Mouse (Mus musculus) activated CD4-positive, CD25-positive, alpha-beta regulatory T cell, adult 4 months (primary cell): ENCODE measurements at regions not wholly inside any gene's neighbourhood (a gene's known extent, or its start where the extent isn't known, plus 50 kb on each side); places are given as distances from the start of the nearest gene placed in this dataset.
A peak's percentile ranks its signal among the peaks of the same experiment; 100 is the strongest.

ENCODE experiments used
- ATAC-seq: one replicate; pipeline ENCODE4 v1.8.0; 2017

DNA sequence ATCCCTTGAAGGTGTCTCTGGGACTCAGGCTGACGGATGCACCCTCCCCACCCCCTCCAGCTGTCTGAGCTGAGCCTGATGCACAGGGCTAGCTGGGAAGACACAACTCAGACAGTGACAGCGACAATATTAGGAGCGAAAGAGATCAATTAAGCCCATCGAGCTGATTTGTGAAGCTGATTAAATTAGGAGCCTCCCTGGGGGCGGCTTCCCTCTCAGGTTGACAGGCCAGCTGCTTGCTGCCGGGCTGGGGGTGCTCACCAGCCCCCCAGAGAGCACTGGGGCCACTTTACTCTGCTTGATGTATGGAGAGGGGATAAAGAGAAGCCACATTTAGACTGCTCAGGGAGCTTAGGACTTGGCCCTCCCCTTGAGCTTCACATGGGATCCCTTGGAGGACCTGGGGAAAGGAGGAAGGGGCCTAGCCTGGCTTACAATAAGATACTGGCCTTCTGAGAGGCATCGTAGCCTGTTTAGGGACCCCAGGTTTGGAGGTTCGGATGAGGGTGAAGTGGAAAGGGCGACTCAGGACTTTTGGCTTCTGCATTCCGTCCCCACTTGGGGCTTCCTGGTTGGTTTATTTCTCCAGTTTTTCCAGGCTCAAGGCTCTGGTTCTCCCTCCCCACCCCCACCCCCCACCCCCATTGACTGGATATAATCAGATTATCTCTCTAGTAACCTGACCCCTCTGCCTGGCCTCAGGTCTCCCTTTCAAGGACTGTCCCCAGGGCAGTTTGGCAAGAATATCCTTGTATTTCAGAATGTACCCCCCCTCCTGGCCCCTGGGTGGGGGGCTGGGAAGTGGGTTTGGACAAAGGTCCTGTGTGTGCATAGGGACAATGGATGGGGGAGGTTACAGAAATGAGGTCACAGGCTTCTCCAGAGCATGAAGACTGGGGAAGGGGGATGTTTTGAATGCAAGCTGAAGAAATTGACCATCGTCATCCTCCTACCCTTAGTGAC lies 283.4 kb downstream of the Rps24 start:
- ATAC-seq = no peak

DNA sequence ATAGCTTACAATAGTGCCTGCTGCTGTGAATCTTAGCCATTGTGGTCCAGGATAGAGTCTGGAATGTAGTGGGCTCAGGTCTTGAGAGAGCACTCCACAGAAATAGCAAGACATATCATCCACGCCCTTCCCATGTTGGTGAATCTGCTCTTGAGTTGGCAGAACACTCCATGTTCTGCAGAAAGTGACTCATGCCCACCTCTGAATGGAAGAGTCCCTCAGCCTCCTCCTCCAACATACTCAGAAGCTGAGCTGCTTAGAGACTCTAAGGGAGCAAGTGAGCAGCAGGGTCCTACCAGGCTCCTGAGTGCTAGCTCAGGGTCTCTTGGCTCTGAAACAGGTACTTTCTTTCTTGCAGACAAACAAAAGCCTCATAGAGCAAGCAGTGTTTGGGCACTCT lies 284.7 kb downstream of the Rps24 start:
- no peak for ATAC-seq

DNA sequence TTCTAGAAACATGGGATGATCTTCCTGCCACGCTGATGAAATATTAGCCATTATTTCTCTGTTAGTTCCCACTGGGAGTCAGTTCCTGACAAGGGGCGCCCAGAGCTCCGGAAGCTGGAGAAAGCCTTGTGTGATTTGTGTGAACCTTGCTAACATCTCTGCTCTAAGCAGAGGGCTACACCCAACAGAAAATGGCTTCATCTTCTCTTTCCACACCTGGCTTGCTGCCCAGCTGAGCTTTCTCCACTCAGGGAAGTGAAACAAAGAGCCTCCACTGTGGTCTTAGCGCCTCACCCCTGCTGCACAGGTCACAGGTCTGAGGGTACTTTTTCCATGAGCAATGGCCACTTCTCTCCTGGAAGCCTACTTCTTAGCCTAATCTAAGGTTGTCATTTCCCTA lies 285.2 kb downstream of the Rps24 start:
- ATAC-seq = no peak

DNA sequence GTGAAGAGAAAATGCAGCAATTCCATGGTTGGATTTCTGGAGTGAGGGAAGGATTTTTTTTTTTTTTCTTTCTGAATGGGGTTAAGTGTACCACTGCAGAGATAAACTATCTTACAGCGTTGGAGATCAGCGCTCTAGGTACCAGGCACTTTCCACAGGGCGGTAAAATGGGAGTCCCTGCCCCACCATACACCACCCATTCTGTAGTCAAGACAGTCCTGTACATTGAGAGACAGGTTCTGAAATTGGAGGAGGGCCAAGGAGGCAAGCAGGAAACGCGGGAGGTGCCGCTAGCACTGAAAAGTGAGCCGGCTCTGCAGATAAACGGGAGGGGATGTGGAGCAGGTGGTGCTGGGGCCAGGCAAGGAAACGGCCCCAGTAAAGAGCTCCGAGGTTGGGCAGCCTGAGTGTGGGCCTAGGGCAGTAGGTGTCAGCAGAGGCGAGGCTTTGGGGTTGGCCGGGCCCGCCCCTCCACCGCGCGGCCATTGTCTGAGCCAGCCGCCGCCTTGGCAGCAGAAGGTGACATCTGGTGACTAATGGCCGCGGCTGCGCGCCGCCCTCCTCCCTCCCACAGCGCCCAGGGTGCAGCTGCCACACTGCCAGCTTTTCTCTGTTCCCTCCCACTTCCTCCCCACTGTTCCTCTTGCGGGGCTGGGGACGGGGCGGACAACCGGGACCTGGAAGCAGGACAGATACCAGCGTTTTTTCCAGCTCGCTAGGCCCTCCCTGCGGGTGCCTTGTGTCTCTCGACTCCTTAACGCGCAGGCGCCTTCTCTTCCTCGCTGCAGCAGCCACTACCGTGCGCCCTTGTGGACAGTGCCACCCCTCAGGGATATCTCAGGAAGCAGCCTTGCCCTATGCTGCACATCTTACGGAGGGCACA lies 292.1 kb downstream of the Rps24 start:
- peak; percentile 78 for ATAC-seq

DNA sequence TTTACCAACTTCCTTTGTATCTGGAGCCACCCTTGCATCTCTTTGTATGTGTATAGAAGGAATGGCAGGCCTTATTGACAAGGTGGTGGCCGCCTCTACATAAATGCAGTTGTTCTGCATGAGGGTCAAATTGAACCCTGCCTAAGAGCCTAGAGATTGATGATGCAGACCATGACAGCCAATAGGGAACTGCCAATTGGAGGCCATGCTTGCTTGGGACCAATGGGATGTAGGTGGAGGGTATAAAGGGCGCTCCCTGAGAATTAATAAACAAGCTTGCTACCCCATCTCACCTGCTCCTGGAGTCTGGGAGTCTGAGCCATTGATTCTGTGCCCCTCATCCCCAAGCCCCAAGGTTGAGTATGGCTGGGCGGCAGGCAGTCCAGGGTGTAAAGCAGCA lies 294.7 kb downstream of the Rps24 start:
- no peak for ATAC-seq

DNA sequence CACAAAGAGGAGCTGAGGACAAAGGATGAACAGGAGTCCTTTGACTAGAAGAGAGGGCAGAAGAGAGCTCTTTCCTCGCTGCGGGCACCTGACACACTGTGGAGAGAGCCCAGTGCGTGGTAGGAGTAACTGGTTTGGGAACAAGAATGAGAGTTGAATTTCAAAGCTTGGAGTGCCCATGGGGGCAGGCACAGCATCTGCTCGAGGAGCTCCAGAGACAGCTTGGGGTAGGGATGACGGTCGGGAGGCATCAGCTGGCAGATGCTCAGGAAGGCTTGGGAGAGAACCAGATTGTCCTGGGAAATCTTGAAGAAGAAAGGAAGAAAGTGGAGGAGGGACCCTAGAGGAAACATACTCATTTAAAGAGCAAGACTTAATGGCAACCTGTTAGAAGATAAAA lies 297.0 kb downstream of the Rps24 start:
- no peak for ATAC-seq

DNA sequence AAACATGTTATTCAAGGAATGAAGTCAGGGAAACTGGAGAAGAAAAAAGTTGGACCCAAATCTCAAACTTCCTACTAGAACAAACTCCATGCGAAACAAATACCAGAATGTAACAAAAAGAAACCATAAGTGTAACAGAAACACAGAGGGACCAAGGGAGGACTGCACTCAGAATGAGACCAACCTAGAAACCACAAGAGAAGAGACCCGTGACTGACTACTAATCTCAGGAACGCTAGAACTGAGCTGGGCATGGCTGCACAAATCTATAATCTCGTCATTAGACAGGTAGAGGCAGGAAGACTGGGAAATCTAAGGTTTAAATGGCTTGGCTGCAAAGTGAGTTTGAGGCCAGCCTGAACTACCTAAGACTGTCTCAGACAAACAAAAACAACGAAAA lies 298.5 kb downstream of the Rps24 start:
- ATAC-seq = no peak

DNA sequence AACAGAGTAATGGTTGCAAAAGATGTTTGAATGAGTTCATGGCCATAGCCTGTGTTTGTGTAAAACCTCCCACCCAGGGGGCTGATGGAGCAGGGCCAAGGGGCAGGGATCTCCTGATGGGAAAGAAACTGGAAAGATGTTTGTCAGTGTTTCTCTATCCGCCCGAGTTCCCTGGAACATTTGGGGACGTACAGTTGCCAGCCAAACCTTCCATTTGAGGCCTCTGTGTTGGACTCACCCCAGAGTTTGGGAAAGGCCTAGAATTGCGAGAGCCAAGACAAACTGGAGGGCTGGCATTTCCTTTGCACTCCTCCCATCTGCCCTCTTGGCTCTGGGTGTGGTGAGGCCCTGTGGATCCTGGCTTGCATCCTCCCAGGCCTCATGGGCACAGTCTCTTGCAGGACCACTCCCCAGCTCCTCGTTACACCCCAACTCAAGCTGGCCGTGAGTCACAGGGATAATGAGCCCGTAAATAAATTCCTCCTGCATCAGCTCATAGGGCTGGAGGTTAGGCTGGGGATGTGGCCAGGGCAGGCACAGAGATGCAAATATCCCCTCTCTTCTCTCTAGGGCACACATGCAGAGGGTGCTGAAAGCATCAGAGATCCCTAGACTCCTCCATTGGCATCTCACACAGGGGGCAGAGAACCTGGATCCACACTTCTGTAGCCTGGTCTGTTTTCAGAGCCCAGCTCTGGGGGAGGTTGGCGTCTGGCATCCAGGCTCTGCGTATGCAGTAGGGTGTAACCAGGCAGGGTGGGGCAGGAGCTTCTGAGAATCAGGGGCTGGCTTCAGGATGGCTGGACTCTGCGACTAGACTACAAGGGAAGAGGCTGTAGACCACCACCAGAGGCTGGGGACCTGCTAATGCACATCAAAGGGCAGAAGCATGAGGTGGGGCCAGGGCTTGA lies 306.7 kb downstream of the Rps24 start:
- ATAC-seq = no peak

DNA sequence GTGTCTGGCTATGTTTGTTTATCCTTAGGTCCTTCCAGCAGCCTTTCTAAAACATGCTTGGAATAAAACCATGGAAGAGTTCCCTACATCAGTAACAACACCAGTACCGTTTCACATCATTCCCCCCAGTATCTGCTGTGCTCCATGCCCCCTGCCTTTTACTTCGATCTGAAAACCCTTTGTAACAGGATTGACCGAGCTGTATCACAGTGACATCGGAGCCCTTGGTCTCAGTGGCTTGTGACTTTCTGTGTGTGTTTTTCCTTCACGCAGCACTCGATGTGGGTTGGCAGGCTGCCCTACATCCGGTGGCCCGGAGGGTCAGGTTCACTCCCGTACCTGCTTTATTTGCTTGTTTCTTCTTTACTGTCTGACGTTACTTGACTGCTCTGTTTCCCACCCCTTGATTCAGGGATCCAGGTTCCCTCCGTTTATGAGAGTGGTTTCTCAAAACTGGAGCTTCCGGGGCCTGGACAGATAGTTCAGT lies 307.5 kb downstream of the Rps24 start:
- ATAC-seq = no peak

DNA sequence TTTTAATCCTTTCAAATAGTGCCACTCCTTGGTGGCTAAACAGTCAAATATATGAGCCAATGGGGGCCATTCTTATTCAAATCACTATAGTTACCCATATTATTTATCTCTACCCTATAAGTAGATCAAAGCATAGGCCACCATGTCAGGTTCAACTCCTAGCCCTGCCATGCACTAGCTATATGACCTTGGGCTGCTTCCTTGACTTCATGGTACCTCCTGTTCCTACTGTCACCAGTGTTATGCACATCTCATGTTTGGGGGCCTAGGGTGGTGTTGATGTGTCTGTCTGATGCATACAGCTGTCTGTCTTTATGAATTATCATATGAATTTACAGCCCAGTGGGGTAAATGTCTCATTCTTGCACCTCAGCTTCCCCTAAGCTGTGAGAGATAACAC lies 310.6 kb downstream of the Rps24 start:
- no peak for ATAC-seq

DNA sequence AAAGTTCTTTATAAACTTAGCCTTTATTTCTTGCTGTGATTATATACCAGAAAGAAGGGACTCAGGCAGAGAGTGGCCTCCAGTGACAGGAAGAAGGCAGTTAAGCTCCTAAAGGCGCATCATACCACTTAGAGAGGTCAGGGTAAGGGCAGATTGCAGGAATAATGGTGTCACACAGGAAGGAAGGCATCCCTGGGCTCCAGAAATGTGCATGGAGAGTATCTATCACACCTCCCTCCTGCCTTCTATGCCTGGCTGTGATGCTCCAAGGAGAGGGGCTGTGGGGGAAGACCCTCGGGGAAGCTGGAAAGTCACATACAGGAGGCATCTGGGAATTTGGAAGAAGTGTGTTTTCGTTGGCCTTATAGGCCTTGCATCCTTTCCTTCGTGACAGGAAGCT lies 311.1 kb downstream of the Rps24 start:
- ATAC-seq = no peak

DNA sequence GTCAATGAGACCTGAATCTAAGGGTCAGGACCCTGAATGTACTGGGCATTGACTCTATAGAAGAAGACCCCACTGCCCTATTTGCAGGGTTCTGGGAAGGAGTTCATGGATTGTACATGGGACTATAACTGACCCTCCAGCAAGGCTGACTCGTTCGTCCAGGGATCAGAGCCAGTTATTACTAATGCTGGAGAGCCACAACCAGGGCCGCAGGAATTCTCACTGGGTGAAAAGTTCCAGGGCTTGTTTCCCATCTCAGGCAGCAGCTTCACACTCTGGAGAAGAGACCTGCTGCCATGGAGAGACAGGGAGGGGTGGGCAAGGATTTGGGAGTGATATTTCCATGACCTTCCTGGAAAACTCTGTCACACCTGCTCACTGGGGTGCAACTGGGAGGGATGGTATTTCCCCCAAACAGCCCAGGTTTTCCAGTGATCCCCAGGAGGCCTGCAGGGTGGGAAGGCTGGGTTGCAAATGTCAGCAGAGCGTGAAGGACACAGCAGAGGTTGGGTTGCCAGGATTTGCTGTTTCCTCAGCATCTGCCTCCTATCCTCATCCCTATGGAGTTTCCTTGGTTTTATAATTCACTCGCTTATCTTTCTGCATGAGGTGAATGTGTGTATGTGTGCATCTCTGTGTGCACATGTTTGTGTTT lies 316.2 kb downstream of the Rps24 start:
- no peak for ATAC-seq

DNA sequence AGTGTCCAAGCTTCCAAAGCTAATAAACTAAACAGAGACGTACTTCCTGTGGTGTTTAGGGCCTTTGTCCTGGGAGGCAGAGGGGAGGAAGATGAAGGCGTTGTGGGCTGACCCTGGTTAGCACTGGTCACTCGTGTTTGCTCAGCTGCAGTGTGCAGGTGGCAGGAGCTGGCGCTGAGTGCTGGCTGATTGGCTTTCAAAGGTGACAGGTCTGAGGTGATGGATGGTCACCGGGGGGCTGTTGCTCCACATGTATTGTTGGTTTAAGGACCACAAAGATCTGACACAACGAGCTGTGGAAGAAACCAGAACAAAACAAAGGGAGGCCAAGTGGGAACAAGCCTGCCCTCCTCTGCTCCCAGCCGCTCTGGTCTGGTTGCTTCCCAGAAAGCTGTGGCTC lies 320.1 kb downstream of the Rps24 start:
- no peak for ATAC-seq

DNA sequence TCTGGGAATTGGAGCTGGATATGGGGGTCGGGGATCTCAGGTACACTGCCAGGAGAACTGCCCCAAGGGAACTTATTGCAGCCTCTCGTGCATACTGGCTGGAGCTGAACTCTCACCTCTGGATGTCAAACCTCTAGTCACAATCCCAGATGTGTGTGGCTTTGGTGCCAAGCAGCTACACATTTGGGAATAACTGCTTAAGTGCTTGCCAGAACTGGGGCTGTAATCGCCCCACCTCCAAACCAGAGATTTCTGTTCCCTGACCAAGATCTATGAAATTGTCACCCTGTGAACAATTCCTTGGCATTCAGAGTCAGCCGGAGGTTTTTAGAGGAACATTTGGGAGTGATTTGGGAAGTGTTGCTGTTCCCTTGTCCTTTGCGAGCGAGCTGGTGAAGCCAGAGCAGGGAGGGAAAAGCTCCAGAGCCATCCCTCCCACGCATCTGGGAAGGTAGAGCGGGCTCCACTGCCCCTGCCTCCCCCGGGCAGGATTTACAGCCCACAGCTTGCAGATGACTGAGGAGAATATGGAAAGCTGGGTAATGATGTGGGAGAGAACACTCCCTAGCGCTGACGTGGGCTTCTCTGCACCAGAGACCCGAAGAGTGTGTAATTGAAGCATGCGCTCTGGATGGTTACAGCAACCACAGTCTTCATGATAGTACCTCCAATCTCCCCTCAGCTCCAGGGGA lies 336.1 kb downstream of the Rps24 start:
- ATAC-seq = no peak

DNA sequence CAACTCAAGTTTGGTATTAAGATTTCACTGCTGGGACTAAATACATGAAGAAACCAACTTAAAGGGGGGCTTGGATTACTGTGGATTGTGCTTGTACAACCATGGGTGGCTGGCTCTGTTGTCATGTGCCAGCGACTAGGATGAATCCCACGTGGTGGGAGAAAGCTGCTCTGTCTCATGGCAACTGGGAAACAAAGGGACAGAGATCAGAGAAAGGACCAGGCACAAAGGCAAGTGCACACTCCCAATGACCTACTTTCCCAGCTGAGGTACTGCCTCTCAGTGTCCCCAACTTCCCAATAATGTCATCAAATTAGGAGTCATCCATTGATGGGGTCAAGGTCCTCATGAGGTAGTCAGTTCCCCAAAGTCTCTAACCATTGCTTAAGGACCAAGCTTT lies 337.4 kb downstream of the Rps24 start:
- no peak for ATAC-seq

DNA sequence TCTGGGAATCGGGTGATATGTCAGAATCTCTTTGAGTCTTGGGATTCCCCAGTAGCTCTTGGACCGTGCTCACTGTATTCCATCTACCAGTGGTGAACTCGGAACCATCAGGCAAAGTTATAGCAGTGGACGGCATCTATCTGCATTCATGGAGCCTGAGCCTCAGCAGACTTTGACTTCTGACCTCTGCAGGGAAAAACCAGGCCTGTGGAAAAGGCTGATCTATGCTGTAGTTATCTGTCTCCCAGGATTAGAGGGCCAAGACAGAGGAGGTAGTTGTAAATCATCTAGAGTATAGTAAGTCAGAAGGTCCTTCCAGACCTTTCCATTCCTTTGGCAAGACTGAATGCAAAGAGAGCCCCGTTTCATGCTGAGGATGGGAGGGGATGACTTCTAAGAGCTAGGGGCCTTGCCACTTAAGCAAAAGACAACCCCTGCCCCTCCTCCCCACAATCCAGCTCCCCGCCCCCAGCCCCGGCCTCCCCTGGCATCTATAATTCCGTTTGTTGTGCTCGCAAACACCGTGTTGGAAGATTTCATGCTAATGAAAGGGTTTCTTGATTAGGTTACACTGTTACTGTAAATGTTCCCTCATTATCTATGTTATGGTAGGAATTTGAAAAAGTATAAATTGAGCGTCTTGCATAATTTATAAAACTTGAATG lies 338.9 kb downstream of the Rps24 start:
- ATAC-seq = no peak

DNA sequence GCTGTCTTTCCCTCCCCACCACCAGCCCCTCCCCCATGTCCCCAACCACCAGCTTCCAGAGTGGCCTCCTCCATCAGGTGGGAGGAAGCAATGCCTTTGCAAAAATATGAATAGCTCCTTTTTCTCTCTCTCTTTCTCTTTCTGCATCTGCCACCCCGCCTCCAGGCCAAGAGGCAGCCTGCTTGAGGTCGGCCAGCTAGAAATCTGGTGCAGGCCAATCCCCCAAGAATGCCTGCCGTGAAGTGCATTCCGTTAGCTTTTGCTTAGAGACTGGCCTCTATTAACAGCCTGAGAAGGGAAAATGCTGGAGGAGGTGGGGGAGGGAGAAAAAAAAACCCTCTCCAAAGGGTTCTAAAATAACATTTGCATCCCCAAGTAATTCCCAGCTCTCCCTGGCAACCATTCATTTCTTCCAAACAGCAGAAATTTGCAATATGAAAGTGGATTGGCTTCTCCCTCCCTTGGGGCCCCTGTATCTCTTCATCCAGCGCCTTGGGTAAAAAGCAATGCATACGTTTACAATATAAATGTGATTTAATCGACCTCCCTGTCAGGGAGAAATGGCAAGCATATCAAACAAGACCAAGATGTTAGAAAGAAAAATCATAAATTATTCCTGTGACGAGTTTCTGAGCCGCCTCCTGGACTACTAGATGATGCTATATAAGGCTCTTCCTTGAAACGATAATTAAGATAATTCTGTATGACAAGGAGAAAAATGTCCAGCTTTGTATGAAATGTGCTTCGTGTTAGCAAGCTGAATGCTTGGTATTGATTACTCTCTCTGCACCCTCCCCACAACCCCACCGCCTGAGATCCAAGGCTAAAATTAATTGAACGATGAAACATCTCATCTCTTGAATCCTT lies 339.8 kb downstream of the Rps24 start:
- ATAC-seq = no peak

DNA sequence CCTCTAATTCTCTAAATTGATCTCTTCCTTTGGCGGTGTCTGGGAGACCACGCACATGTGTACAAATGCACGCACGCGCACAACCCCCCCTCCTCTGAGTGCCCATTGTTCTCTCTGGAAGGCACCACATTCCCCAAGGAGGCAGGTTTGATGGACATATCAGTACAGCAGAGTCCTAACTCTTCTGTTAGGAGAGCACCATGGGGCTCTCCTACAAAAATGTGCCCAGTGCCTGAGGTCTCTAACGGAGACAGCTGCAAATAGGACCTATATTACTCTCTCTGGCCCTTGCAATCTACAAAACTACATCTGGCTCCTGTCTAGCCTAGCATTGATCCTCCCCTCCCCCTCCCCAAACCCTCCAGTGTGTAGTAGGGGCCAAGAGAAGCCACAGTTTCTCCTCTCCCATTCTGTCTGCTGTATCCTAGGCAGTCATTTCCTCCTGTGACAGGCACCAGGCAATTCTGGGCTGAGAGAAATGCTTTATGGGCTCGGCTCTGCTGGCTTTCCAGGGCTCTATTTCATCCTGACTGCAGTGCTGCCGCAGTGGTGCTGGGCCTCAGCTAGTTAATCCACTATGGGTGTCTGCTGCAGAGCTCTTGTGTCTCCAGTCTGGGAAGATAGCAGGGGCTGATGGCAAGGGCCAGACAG lies 340.6 kb downstream of the Rps24 start:
- ATAC-seq = no peak

DNA sequence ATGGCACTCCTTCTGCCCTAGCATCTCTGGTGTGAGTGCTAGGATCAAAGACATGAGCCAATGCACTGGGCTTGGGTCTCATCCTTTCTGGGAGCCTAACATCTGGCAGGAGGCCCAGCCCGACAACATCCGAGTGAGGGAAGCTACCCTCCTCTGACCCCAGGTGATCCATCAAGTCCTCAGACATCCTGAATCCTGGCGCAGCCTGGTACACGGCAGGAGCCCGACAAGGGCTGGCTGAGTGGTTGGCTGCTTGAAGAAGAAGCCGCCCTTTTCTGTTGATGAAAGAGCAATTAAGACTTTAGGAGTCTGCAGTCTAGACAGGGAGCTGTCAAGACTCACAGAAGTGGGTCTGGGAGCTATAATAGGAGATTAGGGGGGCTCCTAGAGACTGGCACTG lies 342.1 kb downstream of the Rps24 start:
- ATAC-seq = no peak
